Mouse (Mus musculus) megakaryocyte, embryonic 14.5 days (primary cell): ENCODE data around the gene Mettl5. TPM values are rescaled to one million over a fixed set of nuclear protein-coding genes. Genes with fewer than 3 reads are reported as not detected.

ENCODE experiments used
- H3K27me3 ChIP-seq: replicated peaks from 2 replicates; pipeline ENCODE3; 2012; ENCODE audit warnings: inconsistent platforms
- H3K36me3 ChIP-seq: replicated peaks from 2 replicates; pipeline ENCODE3; 2012; ENCODE audit warnings: low read length, inconsistent platforms, mixed read lengths
- H3K4me1 ChIP-seq: 2 replicates; pipeline ENCODE4 v1.6.1; 2012; ENCODE audit warnings: inconsistent platforms
- H3K4me3 ChIP-seq: replicated peaks from 2 replicates; pipeline ENCODE3; 2012; ENCODE audit warnings: moderate library complexity, mild to moderate bottlenecking, inconsistent platforms
- H3K9me3 ChIP-seq: 2 replicates; pipeline ENCODE4 v1.6.1; 2012; ENCODE audit warnings: inconsistent platforms
- FLI1 ChIP-seq: IDR thresholded peaks from 2 replicates; pipeline ENCODE4 v1.6.1; 2012; ENCODE audit warnings: low read length, inconsistent platforms, mixed read lengths
- GATA1 ChIP-seq: IDR thresholded peaks from 3 replicates; pipeline ENCODE4 v1.6.1; 2012; ENCODE audit warnings: mixed read lengths, low read length, inconsistent platforms, borderline replicate concordance
- polyA plus RNA-seq: library from polyadenylated mRNA; stranded (reverse); fragments of >175 nt; gene quantifications from 2 replicates; pipeline ENCODE4 v1.2.3, GENCODE M21; 2012; ENCODE audit warnings: low replicate concordance; ENCODE audit not compliant: insufficient read depth

Gene Mettl5
- polyA plus RNA-seq, 1 experiment = 68.5 TPM

DNA sequence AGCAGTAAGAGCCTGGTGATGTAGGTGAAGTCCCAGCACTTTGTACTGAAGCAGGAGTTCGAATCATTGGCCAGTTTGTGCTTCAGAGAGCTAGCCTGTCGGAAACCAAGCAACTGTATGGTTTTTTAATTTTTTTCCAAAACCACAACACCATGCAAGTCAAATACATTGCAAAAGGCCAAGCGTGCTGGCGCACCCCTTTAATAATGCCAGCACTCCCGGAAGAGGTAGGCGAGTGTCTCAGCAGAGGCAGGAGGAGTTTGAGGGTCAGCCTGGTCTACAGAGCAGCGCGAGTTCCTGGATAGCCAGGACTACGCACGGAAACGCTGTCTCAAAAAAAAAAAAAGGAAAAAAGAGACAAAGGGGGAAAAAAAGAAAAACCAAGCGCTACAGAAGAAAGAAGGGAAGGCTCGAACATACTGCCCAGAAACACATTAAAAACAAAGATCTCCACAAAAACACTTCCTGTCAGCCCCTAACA lies 24.4 kb downstream of the Mettl5 start:
- Histone ChIP-seq H3K4me1 (peaks cover 47% of the 10 kb centered on the region), H3K36me3 (peaks cover 15% of the 10 kb centered on the region), H3K4me3 (peak overlapping the region; percentile 97), H3K9me3 (no peaks in the 10 kb centered on the region), H3K27me3 (no peaks in the 10 kb centered on the region)
- TF ChIP-seq FLI1 (no peak), GATA1 (no peak)

DNA sequence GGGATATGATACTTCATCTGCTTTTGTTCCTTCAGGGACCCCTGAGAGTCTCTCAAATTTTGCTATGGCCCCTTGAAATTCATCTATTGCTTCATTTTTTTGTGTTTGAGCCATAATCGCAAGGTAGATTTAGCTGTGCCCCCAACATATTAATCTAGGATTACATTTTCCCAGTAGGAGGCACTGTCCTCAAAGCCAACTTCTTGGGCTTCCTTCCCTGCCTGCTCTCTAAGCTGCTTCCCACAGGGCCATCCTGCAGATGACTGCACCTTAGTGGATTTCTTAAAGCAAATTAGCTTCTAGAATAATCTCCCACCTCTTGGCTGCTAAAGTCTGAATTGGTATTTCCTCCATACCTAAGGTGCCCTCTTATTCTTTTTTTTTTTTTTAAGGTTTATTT lies 27.5 kb downstream of the Mettl5 start:
- no peak overlapping the region for H3K4me3 ChIP-seq

DNA sequence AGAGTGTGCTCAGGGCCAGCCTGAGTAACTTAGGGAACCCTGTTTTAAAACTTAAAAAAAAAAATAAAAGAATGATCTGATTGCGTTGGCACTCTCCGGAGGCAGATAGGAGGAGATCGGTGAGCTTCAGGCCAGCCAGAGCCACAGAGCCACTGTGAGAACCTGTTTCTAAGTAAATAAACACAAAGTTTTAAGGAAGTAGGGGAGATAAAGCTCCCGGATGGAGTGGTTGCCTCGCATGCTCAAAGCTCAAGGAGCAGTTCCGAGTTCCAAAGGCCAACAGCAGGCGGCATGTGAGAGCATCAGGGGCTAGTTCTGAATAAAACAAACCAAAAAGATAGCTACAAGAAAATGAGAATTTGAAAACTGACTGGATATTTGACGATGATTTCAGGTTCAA lies 29.0 kb downstream of the Mettl5 start:
- Histone ChIP-seq H3K4me3 (no peak overlapping the region), H3K4me1 (peaks cover 50% of the 10 kb centered on the region), H3K36me3 (no peaks in the 10 kb centered on the region), H3K27me3 (no peaks in the 10 kb centered on the region), H3K9me3 (no peaks in the 10 kb centered on the region)
- no peak for TF ChIP-seq FLI1
- no peak for TF ChIP-seq GATA1

More for the DNA sequence above, 27.5 kb downstream of the Mettl5 start:
- H3K4me1 ChIP-seq = peaks cover 45% of the 10 kb centered on the region
- no peak for TF ChIP-seq GATA1
- no peaks in the 10 kb centered on the region for H3K36me3 ChIP-seq
- no peaks in the 10 kb centered on the region for H3K9me3 ChIP-seq
- H3K27me3 ChIP-seq = no peaks in the 10 kb centered on the region

DNA sequence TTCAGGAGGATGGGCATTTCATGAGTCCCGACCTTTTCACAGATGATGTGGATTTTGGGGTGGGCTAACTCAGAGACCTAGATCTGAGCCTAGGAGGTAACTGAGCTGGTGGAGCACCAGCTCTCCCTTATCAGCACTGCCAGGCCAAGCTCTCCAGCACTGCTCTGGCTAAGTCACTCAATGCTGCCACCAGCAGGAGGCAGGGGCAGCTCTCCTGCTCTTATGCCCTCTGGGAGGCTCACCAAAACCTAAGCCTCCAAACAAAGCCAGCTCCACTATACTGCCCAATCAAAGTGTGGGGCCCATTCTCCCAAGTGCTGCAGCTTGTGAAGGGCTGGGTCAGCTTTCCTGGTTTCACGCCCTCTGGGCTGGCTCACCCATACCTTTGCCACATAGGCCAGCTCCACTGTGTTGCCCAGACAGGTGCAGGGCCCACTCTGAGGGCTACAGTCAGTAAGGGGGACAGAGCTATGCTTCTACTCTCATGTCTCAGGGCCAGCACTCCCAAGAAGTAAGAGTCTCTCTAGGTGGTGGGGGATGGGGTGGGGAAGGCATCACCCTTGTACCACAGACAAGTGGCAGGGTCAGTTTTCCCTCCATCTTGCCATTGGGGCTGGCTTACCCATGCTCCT lies 33.9 kb downstream of the Mettl5 start:
- Histone ChIP-seq H3K4me3 (no peak overlapping the region), H3K4me1 (peaks cover 53% of the 10 kb centered on the region), H3K27me3 (no peaks in the 10 kb centered on the region), H3K9me3 (no peaks in the 10 kb centered on the region), H3K36me3 (no peaks in the 10 kb centered on the region)
- TF ChIP-seq FLI1 (no peak), GATA1 (0 out of 3 replicates have a peak, but pooled peaks have one; percentile 39)

DNA sequence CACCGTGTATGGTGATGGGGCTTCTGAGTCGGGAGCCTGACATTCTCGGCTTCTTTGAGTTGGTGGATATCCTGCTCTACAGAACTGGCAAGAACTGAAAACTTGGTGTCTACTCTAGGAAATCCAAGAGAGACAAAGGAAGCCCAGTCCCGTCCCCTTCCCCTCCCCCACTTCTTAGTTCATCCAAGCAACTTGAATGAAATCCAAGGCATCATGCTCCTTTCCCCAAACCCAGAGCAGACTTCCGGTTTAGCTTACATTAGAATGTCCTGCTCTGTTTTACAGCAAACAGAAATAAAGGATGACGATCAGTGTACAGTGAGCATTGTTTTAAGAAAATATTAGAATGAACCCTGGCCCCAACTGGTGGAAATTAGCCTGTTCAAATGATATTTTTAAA lies 36.2 kb downstream of the Mettl5 start:
- Histone ChIP-seq H3K4me1 (peaks cover 30% of the 10 kb centered on the region), H3K27me3 (no peaks in the 10 kb centered on the region), H3K4me3 (no peak overlapping the region), H3K9me3 (no peaks in the 10 kb centered on the region), H3K36me3 (no peaks in the 10 kb centered on the region)
- no peak for TF ChIP-seq FLI1
- TF ChIP-seq GATA1 = no peak

DNA sequence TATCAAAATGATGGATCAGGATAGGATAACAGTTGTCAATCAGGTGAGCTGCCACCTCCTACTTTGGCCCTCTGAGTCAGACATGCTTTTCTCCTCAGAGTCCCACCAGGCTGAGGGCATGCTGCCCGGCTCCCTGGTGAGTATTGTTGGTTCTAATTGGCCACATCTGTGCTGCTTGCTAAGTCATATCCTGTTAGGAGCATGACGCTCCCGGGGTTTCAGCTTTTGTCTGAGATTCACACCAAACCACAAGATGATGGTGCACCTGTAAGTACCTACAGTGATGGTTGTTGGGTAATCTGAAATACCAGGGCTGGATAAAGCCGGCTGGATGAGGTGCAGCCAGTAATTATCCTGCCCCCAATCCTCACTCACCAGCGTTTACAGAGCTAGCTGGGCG lies 45.2 kb downstream of the Mettl5 start:
- peaks cover 17% of the 10 kb centered on the region for H3K4me1 ChIP-seq
- TF ChIP-seq FLI1 (no peak), GATA1 (no peak)
- no peaks in the 10 kb centered on the region for H3K27me3 ChIP-seq
- H3K4me3 ChIP-seq = no peak overlapping the region
- no peaks in the 10 kb centered on the region for H3K9me3 ChIP-seq
- H3K36me3 ChIP-seq = peaks cover 20% of the 10 kb centered on the region

DNA sequence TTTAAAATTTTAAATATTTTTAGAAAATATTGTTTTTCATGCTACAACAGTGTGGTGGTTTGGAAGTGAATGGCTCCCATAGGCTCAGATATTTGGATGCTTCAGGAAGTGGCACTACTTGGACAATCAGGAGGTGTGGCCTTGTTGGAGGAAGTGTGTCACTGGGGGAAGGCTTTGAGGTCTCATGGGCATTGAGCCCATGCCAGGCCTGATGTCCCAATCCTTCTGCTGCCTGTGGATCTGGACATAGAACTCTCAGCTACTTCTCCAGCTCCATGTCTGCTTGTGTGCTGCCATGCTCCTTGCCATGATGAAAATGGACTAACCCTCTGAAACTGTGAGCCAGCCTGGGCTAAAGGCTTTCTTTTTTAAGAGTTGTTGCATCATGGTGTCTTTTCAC lies 46.7 kb downstream of the Mettl5 start:
- Histone ChIP-seq H3K36me3 (peaks cover 35% of the 10 kb centered on the region), H3K4me3 (no peak overlapping the region), H3K27me3 (no peaks in the 10 kb centered on the region), H3K9me3 (no peaks in the 10 kb centered on the region), H3K4me1 (peaks cover 17% of the 10 kb centered on the region)
- no peak for TF ChIP-seq FLI1
- TF ChIP-seq GATA1 = no peak

DNA sequence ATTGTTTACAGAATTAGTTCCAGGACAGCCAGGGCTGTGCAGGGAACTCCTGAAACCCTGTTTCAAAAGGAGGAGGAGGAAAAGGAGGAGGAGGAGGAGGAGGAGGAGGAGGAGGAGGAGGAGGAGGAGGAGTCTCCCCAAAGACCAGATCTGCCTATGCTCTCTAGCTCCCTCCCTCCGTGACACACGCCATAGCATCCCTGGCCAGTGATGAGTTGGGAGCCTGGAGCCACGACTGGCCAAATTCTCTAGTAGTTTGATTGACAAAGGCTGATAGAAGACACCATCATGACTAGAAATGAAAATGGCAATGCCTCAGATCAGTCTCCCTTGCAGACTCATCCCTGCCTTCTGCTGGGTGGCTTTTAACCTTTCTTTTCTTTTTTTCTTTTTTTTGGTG lies 47.4 kb downstream of the Mettl5 start:
- Histone ChIP-seq H3K4me3 (no peak overlapping the region), H3K9me3 (no peaks in the 10 kb centered on the region), H3K36me3 (peaks cover 42% of the 10 kb centered on the region), H3K4me1 (peaks cover 17% of the 10 kb centered on the region), H3K27me3 (no peaks in the 10 kb centered on the region)
- TF ChIP-seq GATA1 (no peak), FLI1 (no peak)

DNA sequence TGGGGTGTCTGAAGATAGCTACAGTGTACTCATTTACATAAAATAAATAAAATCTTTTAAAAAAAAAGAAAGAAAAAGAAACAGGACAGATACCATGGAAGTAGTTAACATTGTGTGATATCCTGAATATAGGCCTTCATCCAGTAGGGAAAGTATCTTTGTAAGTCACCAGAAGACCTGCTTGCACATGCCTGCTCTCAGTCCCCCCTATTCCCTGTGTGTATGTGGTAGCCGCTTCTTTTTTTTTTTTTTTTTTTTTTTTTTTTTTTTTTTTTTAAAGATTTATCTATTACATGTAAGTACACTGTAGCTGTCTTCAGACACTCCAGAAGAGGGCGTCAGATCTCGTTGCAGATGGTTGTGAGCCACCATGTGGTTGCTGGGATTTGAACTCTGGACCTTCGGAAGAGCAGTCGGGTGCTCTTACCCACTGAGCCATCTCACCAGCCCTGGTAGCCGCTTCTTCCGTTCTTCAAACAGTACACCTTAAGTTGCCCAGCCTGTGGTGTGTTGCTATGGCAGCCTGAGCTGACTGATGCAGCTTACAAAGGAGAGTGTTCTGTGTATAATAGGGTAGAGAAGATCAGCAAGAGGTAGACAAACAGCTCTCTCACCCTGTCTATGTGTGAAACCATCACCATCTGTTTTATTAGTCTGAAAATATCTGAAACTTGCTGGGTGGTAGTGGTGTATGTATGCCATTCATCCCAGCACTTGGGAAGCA lies 48.0 kb downstream of the Mettl5 start:
- H3K4me1 ChIP-seq = peaks cover 17% of the 10 kb centered on the region
- no peaks in the 10 kb centered on the region for H3K9me3 ChIP-seq
- no peak overlapping the region for H3K4me3 ChIP-seq
- H3K36me3 ChIP-seq = peaks cover 46% of the 10 kb centered on the region
- H3K27me3 ChIP-seq = no peaks in the 10 kb centered on the region
- TF ChIP-seq GATA1 = no peak
- TF ChIP-seq FLI1 = no peak

DNA sequence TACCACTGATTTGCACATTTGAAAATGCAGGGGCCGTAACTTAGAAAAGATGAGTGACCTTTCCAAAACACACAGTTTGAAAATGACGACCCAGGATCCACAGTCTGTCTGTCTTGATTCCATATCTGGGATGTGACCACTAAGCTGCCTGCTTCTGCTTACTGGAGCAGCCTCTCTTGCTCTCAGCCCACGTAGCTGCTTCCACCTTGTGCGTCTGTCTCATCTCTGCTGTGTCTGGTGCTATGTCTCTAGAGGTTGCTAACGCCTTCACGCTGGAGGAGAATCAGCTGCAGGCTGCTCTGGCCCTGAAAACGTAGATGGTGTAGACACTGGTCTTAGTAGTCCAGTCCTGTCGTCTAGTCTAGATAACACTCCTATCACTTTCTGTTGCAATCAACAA lies 55.3 kb downstream of the Mettl5 start:
- no peak for TF ChIP-seq FLI1
- no peak for TF ChIP-seq GATA1
- Histone ChIP-seq H3K4me3 (no peak overlapping the region), H3K27me3 (no peaks in the 10 kb centered on the region), H3K36me3 (peaks cover 71% of the 10 kb centered on the region), H3K4me1 (peaks cover 12% of the 10 kb centered on the region), H3K9me3 (no peaks in the 10 kb centered on the region)
